Mouse (Mus musculus): ENCODE measurements at regions not wholly inside any gene's neighbourhood (a gene's known extent, or its start where the extent isn't known, plus 50 kb on each side); places are given as distances from the start of the nearest gene placed in this dataset.
"Not testable (repeated sequence)": the region's sequence is repeated elsewhere in the genome, so short reads cannot be mapped to it uniquely, and the experiment has no call there.

- DNase-seq (ENCODE audit: low spot score in 2 of 2) = no peak
These were observed 606.2 kb upstream of the Gpc5 start for GRCm38 (mm10) chr14:114485781-114486180.

DNA sequence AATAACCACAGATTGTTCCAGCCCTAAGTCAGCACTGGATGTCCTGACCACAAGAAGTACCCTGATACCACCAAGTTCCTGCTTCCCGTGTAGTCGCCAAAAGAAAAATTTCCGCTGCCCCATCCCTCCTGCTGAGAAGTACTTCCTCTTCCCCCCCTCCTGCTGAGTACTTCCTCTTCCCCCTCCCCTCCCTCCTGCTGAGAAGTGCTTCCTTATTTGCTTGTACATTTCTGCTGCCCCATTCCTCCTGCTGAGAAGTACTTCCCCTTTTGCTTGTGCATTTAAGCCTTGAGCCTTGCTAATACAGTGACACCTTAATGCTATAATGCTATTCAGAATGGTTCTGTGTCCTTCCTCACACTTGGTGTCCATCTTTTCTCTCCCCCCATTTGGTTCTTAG lies 598.6 kb upstream of the Gpc5 start:
- not testable (repeated sequence) for DNase-seq (ENCODE audit: low spot score in 2 of 2)

- no peak for DNase-seq (ENCODE audit: low spot score in 2 of 2)
These were observed 587.0 kb upstream of the Gpc5 start for GRCm38 (mm10) chr14:114504976-114505375.

GRCm38 (mm10) chr14:114547910-114548680 lies 543.9 kb upstream of the Gpc5 start:
- peak; percentile 51 to 60 for DNase-seq (ENCODE audit: low spot score in 2 of 2)

- no peak for DNase-seq (ENCODE audit: low spot score in 2 of 2)
These were observed 542.9 kb upstream of the Gpc5 start for GRCm38 (mm10) chr14:114549101-114549500.

- DNase-seq (ENCODE audit: low spot score in 2 of 2) = peak in 1 of 2 experiments; percentile 22
These were observed 525.5 kb upstream of the Gpc5 start for GRCm38 (mm10) chr14:114566411-114567030.

GRCm38 (mm10) chr14:114567673-114568309 lies 524.2 kb upstream of the Gpc5 start:
- DNase-seq (ENCODE audit: low spot score in 2 of 2) = peak; percentile 87 to 91

- DNase-seq (ENCODE audit: low spot score in 2 of 2) = no peak
These were observed 504.5 kb upstream of the Gpc5 start for GRCm38 (mm10) chr14:114587367-114588064.

GRCm38 (mm10) chr14:114609296-114609695 lies 482.7 kb upstream of the Gpc5 start:
- DNase-seq (ENCODE audit: low spot score in 2 of 2) = no peak

GRCm38 (mm10) chr14:114612400-114612799 lies 479.6 kb upstream of the Gpc5 start:
- DNase-seq (ENCODE audit: low spot score in 2 of 2) = no peak

GRCm38 (mm10) chr14:114656636-114657035 lies 435.4 kb upstream of the Gpc5 start:
- no peak for DNase-seq (ENCODE audit: low spot score in 2 of 2)

DNA sequence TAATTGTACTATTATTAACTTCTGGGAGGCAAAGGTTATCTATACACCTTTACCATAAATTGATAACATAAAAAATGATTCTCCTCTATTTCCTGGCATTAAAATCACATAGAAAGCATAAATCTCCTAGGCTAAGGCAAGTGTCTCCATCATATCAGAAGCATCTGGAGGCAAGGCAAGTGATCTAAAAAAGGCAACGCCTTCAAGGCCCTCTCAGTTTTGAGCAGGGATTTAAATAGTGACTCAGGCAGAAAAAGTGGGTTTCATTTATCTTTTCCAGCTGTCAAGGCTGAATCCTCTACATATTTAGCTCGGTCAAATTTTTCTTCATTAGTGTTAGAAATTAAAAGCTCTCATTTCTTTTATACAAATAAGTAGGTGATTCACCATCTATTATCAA lies 430.0 kb upstream of the Gpc5 start:
- no peak for DNase-seq (ENCODE audit: low spot score in 2 of 2)

DNA sequence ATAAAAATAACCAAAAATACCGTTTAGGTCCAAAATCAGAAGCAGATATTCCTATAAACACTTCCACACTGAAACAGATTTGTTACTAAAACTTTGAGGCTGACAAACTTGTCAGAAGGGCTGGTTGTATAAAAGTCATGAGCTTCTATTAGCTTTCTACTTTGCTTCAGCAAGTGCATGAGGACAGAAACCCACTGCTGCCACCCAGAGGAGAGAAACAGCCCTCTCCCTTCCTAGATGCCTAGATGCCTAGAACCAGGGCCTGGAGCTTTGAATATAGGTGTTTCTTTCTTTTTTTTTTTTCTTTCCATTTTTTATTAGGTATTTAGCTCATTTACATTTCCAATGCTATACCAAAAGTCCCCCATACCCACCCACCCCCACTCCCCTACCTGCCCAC lies 406.9 kb upstream of the Gpc5 start:
- DNase-seq (ENCODE audit: low spot score in 2 of 2) = peak; percentile 36 to 47

DNA sequence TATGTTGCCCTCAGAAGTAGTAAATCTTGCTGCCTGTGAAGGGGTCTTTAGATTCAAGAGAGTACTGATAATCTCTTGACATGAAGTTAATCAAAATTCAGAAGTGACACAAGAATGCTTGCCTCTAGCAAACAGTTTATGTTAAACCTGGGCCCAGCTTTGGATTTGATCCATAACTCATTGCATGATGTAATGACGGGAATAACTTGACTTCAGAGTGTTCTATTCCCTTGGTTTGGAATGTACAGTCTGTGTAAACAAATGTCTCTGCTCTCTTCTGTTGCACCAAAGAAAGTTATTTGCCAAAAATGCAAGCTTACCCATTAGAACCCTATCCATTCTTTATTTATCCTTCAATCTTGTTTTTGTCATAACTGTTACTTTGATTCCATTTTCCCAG lies 397.1 kb upstream of the Gpc5 start:
- DNase-seq (ENCODE audit: low spot score in 2 of 2) = no peak

- no peak for DNase-seq (ENCODE audit: low spot score in 2 of 2)
These were observed 394.5 kb upstream of the Gpc5 start for GRCm38 (mm10) chr14:114697543-114697942.

DNA sequence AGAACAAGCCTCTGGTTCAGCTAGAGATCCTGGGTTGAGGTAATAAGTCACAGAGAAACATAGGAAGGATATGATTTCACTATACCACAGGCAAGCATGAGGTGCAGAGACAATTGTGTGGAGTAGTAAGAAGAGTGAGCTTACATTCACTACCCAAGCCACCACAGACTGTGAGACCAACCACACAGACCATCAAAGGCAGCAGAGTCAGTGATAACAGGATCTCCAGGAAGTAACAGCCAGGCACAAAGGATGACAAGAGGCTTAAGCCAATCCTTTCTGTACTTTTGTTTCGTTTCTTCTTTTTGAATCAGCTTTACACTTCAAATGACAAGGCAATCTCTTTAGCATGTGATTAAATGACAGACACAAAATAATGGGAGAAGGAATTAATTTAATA lies 368.9 kb upstream of the Gpc5 start:
- no peak for DNase-seq (ENCODE audit: low spot score in 2 of 2)

DNA sequence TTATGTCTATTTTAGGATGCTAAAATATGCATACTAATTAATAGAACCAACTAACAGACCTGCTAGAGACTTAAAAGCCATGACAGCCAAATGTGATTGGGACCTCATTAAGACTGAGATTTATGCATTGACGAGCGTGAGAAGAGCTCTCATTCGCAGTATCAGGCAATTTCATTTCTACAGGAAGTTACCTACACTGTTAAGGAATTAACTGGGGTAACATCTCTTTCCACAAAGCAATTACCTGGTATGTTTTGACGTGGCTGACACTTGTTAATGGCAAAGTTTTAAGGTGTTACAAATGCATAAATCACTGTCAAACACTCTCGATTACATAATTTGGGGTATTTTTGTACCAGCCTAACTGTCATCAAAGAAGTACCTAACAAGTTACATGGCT lies 324.7 kb upstream of the Gpc5 start:
- DNase-seq (ENCODE audit: low spot score in 2 of 2) = no peak

GRCm38 (mm10) chr14:114776723-114777122 lies 315.3 kb upstream of the Gpc5 start:
- no peak for DNase-seq (ENCODE audit: low spot score in 2 of 2)

GRCm38 (mm10) chr14:114781821-114782220 lies 310.2 kb upstream of the Gpc5 start:
- no peak for DNase-seq (ENCODE audit: low spot score in 2 of 2)

DNA sequence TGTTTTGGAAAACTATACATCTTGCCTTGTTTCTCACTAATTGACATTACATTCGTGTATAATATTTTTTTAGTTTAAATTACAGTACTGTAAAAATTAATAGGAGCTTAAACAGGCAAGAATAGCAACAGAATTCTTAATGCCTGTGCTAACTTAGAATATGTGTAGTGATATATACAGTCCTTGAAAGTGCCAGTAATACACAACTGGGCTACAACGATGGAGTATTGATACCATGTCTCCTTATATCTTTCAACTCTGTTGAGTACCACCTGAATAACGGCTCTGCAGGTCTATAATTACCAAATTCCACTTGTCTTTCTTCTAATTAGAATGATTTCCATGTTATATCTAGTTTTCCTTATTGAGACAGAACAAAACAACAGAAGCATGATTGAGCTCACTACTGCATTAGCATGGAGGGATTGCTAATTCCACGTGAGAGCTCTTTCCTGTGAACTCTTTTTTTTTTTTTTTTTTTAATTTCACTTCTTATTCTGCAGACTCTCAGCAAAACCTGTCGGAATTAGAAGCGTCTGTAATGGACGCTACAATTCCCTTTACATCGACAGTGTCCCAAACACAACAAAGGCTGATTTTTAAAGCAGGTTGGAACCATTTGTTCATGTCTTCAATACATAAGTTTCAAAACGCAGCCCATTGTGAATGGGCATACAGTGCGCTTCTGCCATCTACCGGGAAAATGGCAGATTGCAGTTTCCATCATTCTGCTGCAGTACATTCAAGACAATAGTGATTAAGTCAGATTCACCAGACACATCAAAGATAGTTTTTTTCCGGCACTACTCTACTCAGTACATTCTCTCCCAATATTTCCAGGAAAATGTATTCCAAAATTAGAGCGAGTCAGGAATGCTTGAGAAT lies 300.8 kb upstream of the Gpc5 start:
- peak; percentile 89 for DNase-seq (ENCODE audit: low spot score in 2 of 2)

DNA sequence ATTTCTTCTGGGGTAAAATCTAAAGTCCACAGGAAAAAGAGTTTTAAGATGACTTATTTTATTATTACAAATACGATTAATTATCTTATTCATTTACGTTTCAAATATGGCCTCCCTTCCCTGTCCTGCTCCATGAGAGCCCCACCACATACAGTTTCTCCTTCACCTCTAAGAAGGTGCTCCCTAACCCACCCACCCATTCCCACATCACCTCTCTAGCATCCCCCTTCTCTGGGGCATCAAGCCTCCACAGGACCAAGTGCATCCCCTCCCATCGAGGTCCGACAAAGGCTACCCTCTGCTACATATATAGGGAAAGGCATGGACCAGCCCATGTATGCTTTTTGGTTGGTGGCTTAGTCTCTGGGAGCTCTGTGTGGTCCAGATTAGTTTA lies 300.2 kb upstream of the Gpc5 start:
- DNase-seq (ENCODE audit: low spot score in 2 of 2) = no peak
